Mouse (Mus musculus): ENCODE data around the gene Celsr1.

DNA sequence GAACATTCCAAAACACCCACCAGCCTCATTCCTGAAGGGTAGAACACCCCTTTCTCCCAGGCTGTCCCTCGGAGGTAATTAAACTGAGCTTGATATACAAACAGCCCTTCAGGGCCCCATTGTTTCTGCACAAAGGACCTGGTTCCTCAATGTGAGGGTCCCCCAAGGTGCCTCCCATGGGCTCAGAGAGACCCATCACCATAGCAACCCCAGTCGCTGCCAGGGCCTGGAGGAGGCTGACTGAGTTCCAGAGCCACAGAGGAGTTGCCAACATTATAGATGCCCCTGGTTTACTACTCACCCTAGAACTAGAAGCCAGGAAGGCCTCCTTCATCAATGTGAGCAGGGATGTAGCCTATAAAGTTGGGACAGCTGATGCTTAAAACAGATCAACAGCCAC lies 20.4 kb downstream of the Celsr1 start:
- TF ChIP-seq CTCF (IDR thresholded peaks at IDR 0.05; ENCODE audit: borderline replicate concordance, insufficient read depth, low read depth, low read length) (no peak), POLR2A (IDR thresholded peaks at IDR 0.05; ENCODE audit: borderline replicate concordance, insufficient read depth, low read length) (no peak)
